ENCODE assay signal across 20 mouse cellular contexts in genomic region chr19:9044291-9044690, GRCm38 (mm10). TPM values are rescaled to one million over a fixed set of nuclear protein-coding genes. Genes with fewer than 3 reads are reported as not detected.
DNase-seq lines count a peak whose midpoint lies in the region; ATAC-seq lines count a peak whose summit lies in the region.
"Had no signal": no experiment of that assay in that cellular context is flagged by ENCODE, and none has a peak within 500 bp of the region (broad histone marks: within the 10 kb centered on the region; RNA-seq: fewer than 3 reads in every experiment).

No protein-coding gene starts in this region.

- no peak for DNase-seq in heart, postnatal 25 days (ENCODE audit: low spot score)
- DNase-seq in thymus, postnatal 25 days: peak; percentile 43
- DNase-seq in layer of hippocampus, postnatal 14 days (ENCODE audit: low spot score in 2 of 2): no peak
- DNase-seq in layer of hippocampus, adult 18-20 months (ENCODE audit: low spot score in 2 of 2): no peak
- DNase-seq: adrenal gland, postnatal 14 days; cerebellum, adult 11-12 months; kidney, postnatal 4 days; lung, postnatal 36 days; right cerebral cortex, postnatal 14 days had no signal

- no peaks in the 10 kb centered on the region for H3K36me3 ChIP-seq in heart, embryonic 12.5 days
- no peaks in the 10 kb centered on the region for H3K36me3 ChIP-seq in liver, embryonic 15.5 days (replicated peaks)
- H3K36me3 ChIP-seq in forebrain, embryonic 13.5 days (ENCODE audit: poor library complexity, severe bottlenecking): no peaks in the 10 kb centered on the region
- H3K36me3 ChIP-seq: hindbrain, embryonic 10.5 days; midbrain, embryonic 15.5 days had no signal

- 47% methylated on average over 4 of the region's 4 CpGs for WGBS in heart, embryonic 12.5 days
- WGBS in liver, embryonic 15.5 days (ENCODE audit: insufficient replicate concordance): 52% methylated on average over 4 of the region's 4 CpGs
- whole genome bisulfite sequencing in forebrain, embryonic 13.5 days: 84% methylated on average over 4 of the region's 4 CpGs

- H3K27ac ChIP-seq in heart, embryonic 12.5 days (ENCODE audit: poor library complexity, severe bottlenecking): no peak overlapping the region
- no peak overlapping the region for H3K27ac ChIP-seq in liver, embryonic 15.5 days (replicated peaks)
- H3K27ac ChIP-seq in forebrain, embryonic 13.5 days: no peak overlapping the region
- H3K27ac ChIP-seq: hindbrain, embryonic 10.5 days; midbrain, embryonic 15.5 days had no signal

- H3K4me2 ChIP-seq in heart, embryonic 12.5 days: no peak overlapping the region
- no peak overlapping the region for H3K4me2 ChIP-seq in liver, embryonic 15.5 days
- no peak overlapping the region for H3K4me2 ChIP-seq in forebrain, embryonic 13.5 days
- H3K4me2 ChIP-seq: midbrain, embryonic 15.5 days had no signal

- H3K4me1 ChIP-seq in heart, embryonic 12.5 days (replicated peaks): peaks cover 18% of the 10 kb centered on the region
- H3K4me1 ChIP-seq in liver, embryonic 15.5 days (replicated peaks): peaks cover 31% of the 10 kb centered on the region
- no peaks in the 10 kb centered on the region for H3K4me1 ChIP-seq in forebrain, embryonic 13.5 days
- H3K4me1 ChIP-seq: hindbrain, embryonic 10.5 days; midbrain, embryonic 15.5 days had no signal

- no peaks in the 10 kb centered on the region for H3K9me3 ChIP-seq in heart, embryonic 12.5 days (replicated peaks)
- H3K9me3 ChIP-seq in liver, embryonic 15.5 days (replicated peaks): no peaks in the 10 kb centered on the region
- H3K9me3 ChIP-seq in forebrain, embryonic 13.5 days (replicated peaks): no peaks in the 10 kb centered on the region
- H3K9me3 ChIP-seq: hindbrain, embryonic 10.5 days; midbrain, embryonic 15.5 days had no signal

- ATAC-seq in heart, embryonic 12.5 days (ENCODE audit: insufficient number of reproducible peaks, low FRiP score): peak; percentile 57; the same call in 1 of the 2 replicates
- peak; percentile 65 for ATAC-seq in activated CD4-positive, CD25-positive, alpha-beta regulatory T cell, adult 4 months
- peak; percentile 67 for ATAC-seq in liver, embryonic 15.5 days (ENCODE audit: insufficient read depth)
- ATAC-seq in forebrain, embryonic 13.5 days: no peak
- ATAC-seq: intestine, postnatal 0 days; midbrain, embryonic 15.5 days; Patski had no signal

- H3K27me3 ChIP-seq in heart, embryonic 12.5 days (replicated peaks): no peaks in the 10 kb centered on the region
- no peaks in the 10 kb centered on the region for H3K27me3 ChIP-seq in liver, embryonic 15.5 days
- H3K27me3 ChIP-seq in forebrain, embryonic 13.5 days: no peaks in the 10 kb centered on the region
- H3K27me3 ChIP-seq: midbrain, embryonic 15.5 days; Patski had no signal

- intact Hi-C loops in heart, postnatal 25 days (cut with DNase I): no loop called here

- H3K4me3 ChIP-seq in heart, embryonic 12.5 days: no peak overlapping the region
- H3K4me3 ChIP-seq in liver, embryonic 15.5 days (replicated peaks): no peak overlapping the region
- H3K4me3 ChIP-seq in forebrain, embryonic 13.5 days: no peak overlapping the region
- H3K4me3 ChIP-seq: hindbrain, embryonic 10.5 days; midbrain, embryonic 15.5 days had no signal

- no peak overlapping the region for H3K9ac ChIP-seq in heart, embryonic 12.5 days
- no peak overlapping the region for H3K9ac ChIP-seq in liver, embryonic 15.5 days
- H3K9ac ChIP-seq in forebrain, embryonic 13.5 days: no peak overlapping the region
- H3K9ac ChIP-seq: midbrain, embryonic 15.5 days had no signal

RNA-seq across cellular contexts. Expression of gene Scgb1a1, which starts 43.5 kb away (rescaled TPM):
- not detected in 2 replicates for polyA plus RNA-seq in heart, embryonic 12.5 days (2016; fragmentation: Nextera tagmentation; extraction: Ambion mirVana)
- 1 to 10 TPM in 1 of 2 experiments, not detected in 1; 3.6 TPM for total RNA-seq in heart, postnatal 25 days (2021)
- polyA plus RNA-seq in activated CD4-positive, CD25-positive, alpha-beta regulatory T cell, adult 4 months (2017; shearing (Covaris generic)): not detected
- not detected in 2 replicates for polyA plus RNA-seq in liver, embryonic 15.5 days (2015; fragmentation: Nextera tagmentation; extraction: Ambion mirVana)
- not detected for total RNA-seq in layer of hippocampus, postnatal 14 days (2021)
- not detected for total RNA-seq in layer of hippocampus, adult 18-20 months (2021)
- polyA plus RNA-seq in forebrain, embryonic 13.5 days (2015; fragmentation: Nextera tagmentation; extraction: Ambion mirVana): not detected in 2 replicates
- total RNA-seq: left cerebral cortex, adult 18-20 months had no signal
- polyA plus RNA-seq: hindbrain, embryonic 10.5 days; intestine, postnatal 0 days; limb, embryonic 14.5 days; midbrain, embryonic 15.5 days; neural tube, embryonic 14.5 days; Patski had no signal

RNA-seq across cellular contexts. Expression of gene Ahnak, which starts 55.2 kb away (rescaled TPM):
- polyA plus RNA-seq in heart, embryonic 12.5 days (2016; fragmentation: Nextera tagmentation; extraction: Ambion mirVana): 26.0 and 27.1 TPM in 2 replicates
- 100 to 1,000 TPM; 283 to 326 TPM for total RNA-seq in heart, postnatal 25 days (2021)
- 10 to 100 TPM; 47.2 to 60.1 TPM for polyA plus RNA-seq in activated CD4-positive, CD25-positive, alpha-beta regulatory T cell, adult 4 months (2017; shearing (Covaris generic))
- 2.5 and 3.0 TPM in 2 replicates for polyA plus RNA-seq in liver, embryonic 15.5 days (2015; fragmentation: Nextera tagmentation; extraction: Ambion mirVana)
- total RNA-seq in layer of hippocampus, postnatal 14 days (2021): 10 to 100 TPM; 20.7 to 22.5 TPM
- 10 to 100 TPM; 18.1 to 19.9 TPM for total RNA-seq in layer of hippocampus, adult 18-20 months (2021)
- polyA plus RNA-seq in forebrain, embryonic 13.5 days (2015; fragmentation: Nextera tagmentation; extraction: Ambion mirVana): 2.8 and 3.0 TPM in 2 replicates
